Mouse (Mus musculus) stomach, postnatal 0 days (tissue): ENCODE measurements around the gene Mxd3. TPM values are rescaled to one million over a fixed set of nuclear protein-coding genes. Genes with fewer than 3 reads are reported as not detected.
A peak's percentile ranks its signal among the peaks of the same experiment; 100 is the strongest.

Experiments used
- ATAC-seq: fragments of 200-750 bp; cut with Nextera tagmentation; 2 replicates; pipeline ENCODE4 v1.8.0; 2017; ENCODE audit not compliant: low FRiP score, low TSS enrichment
- DNase-seq: peaks from one replicate; pipeline ENCODE4 v3.0.0-alpha.2; 2016; ENCODE audit warnings: low spot score
- H3K27ac ChIP-seq: fragments of 300-500 bp; sonication (generic); replicated peaks from 2 replicates; pipeline ENCODE4 v1.5.1; 2014; ENCODE audit warnings: mild to moderate bottlenecking, control low read depth
- H3K27me3 ChIP-seq: fragments of 300-500 bp; sonication (generic); 2 replicates; pipeline ENCODE4 v1.6.1; 2014; ENCODE audit warnings: low read length; ENCODE audit not compliant: control insufficient read depth, insufficient read depth
- H3K36me3 ChIP-seq: fragments of 300-500 bp; sonication (generic); 2 replicates; pipeline ENCODE4 v1.6.1; 2014; ENCODE audit warnings: low read length, mixed read lengths; ENCODE audit not compliant: control insufficient read depth, insufficient read depth
- H3K4me1 ChIP-seq: fragments of 300-500 bp; sonication (generic); replicated peaks from 2 replicates; pipeline ENCODE4 v1.6.1; 2014; ENCODE audit warnings: antibody characterized with exemption; ENCODE audit not compliant: control insufficient read depth, insufficient read depth
- H3K4me2 ChIP-seq: fragments of 300-500 bp; sonication (generic); replicated peaks from 2 replicates; pipeline ENCODE4 v1.6.1; 2014; ENCODE audit warnings: low read depth, mild to moderate bottlenecking, control low read depth, moderate library complexity
- H3K4me3 ChIP-seq: fragments of 300-500 bp; sonication (generic); 2 replicates; pipeline ENCODE4 v1.5.1; 2014; ENCODE audit warnings: low read depth, low read length, control low read depth
- H3K9ac ChIP-seq: fragments of 300-500 bp; sonication (generic); 2 replicates; pipeline ENCODE4 v1.6.1; 2014; ENCODE audit warnings: mild to moderate bottlenecking, low read length, control low read depth, mixed read lengths
- H3K9me3 ChIP-seq: fragments of 300-500 bp; sonication (generic); 2 replicates; pipeline ENCODE4 v1.6.1; 2016; ENCODE audit warnings: low read length; ENCODE audit not compliant: control insufficient read depth
- CTCF ChIP-seq: IDR thresholded peaks from 2 replicates; pipeline ENCODE4 v1.5.1; 2016; ENCODE audit warnings: antibody characterized with exemption, low read depth, mild to moderate bottlenecking, moderate library complexity
- EP300 ChIP-seq: optimal IDR thresholded peaks from 2 replicates; pipeline ENCODE3; 2016; ENCODE audit warnings: antibody characterized with exemption
- WGBS: fragments of 180-500 bp; shearing (Covaris S2); extraction: QIAGEN DNeasy Blood & Tissue Kit; methylation state at CpG from one replicate; pipeline ENCODE4 v1.1.7; 2014; 5-methylcytosine and 5-hydroxymethylcytosine counted together
- polyA plus RNA-seq: library from polyadenylated mRNA; unstranded; fragments of >200 nt; fragmentation: Nextera tagmentation; extraction: Ambion mirVana; gene quantifications from 2 replicates; pipeline ENCODE4 v1.2.1, GENCODE M21; 2015

Mxd3 gene
- polyA plus RNA-seq, 1 experiment from 2014 or later, result 12.4 TPM

DNA sequence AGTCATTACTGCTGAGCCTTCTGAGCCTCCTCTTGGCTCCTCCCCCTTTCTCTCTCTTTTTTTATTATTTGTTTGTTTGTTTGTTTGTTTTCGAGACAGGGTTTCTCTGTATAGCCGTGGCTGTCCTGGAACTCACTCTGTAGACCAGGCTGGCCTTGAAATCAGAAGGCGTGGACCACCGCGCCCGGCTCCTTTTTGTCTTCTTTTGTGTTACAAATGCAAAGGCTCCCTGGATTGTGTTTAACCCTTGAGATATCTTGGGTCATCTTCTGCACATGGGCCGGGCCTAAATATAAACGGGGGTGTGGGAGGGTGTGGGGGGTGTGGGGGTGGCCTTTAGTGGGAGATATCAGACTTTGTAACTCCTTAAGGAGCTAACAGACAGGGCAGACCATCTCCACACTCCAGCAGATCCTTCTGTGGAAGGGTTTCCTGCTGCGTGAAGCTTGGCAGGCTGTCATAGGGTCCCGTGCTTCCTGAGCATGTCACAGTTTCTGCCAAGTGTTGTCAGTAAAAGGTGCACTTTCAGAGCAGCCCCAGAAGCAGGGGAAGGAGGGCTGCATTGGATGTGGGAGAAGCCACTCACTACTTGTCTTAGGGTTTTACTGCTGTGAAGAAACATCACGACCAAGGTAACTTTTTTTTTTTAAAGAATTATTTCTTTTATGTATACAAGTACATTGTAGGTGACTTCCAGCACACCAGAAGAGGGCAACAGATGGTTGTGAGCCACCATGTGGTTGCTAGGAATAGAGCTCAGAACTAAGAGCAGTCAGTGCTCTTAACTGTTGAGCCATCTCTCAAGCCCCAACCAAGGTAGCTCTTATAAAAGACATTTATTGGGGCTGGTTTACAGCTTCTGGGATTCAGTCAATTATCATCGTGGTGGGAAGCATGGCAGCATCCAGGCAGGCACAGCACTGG, 8.8 kb upstream of the Mxd3 start:
- TF ChIP-seq EP300 (no peak), CTCF (no peak)

DNA sequence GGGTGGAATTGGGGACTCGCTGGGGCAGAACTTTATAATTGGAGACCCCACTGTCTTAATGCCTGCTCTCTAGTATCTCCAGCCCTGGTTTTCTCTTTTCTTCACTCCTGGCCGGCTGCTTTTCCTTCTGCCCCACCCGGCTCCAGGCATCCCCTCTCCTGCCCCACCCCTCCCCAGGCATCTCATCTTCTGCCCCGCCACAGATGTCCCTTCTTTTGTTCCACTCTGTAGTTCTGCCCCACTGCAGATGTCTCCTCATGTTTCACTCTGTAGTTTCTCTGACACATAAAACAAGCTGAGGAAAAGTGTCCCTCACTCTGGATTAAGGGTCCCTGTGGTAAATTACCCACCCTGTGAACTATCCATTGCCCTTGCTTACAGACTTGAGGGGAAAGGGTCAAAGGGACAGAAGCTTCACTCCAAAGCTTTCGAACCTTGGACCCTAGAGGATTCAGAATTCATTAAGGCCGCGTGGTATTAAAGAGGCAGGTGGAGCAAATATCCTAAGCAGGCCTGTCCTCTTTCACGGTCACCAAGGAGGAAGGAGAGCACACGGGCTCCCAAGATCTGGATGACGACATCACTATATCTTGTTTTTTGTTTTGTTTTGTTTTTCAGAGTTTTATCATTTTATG, 7.8 kb upstream of the Mxd3 start:
- DNase-seq (no peak), ATAC-seq (no peak)
- H3K4me3 ChIP-seq, result no peak overlapping the region
- TF ChIP-seq EP300 (no peak), CTCF (no peak)
- no peak overlapping the region for H3K27ac ChIP-seq
- no peaks in the 10 kb centered on the region for H3K4me1 ChIP-seq
- H3K4me2 ChIP-seq, result no peak overlapping the region
- H3K9ac ChIP-seq, result no peak overlapping the region
- H3K27me3 ChIP-seq, result no peaks in the 10 kb centered on the region
- no peaks in the 10 kb centered on the region for H3K36me3 ChIP-seq
- WGBS, result 71% methylated on average over 10 of the region's 10 CpGs
- no peaks in the 10 kb centered on the region for H3K9me3 ChIP-seq

More for the DNA sequence above, 8.8 kb upstream of the Mxd3 start:
- Histone ChIP-seq H3K36me3 (no peaks in the 10 kb centered on the region), H3K9me3 (no peaks in the 10 kb centered on the region), H3K27me3 (no peaks in the 10 kb centered on the region), H3K4me2 (no peak overlapping the region), H3K4me1 (no peaks in the 10 kb centered on the region), H3K4me3 (no peak overlapping the region), H3K9ac (no peak overlapping the region), H3K27ac (no peak overlapping the region)
- no peak for DNase-seq
- no peak for ATAC-seq
- 56% methylated on average over 12 of the region's 12 CpGs for WGBS

- H3K27me3 ChIP-seq, result no peaks in the 10 kb centered on the region
- no peak overlapping the region for H3K4me2 ChIP-seq
- 81% methylated on average over 4 of the region's 4 CpGs for WGBS
- H3K4me3 ChIP-seq, result no peak overlapping the region
- DNase-seq (no peak), ATAC-seq (no peak)
- no peak overlapping the region for H3K9ac ChIP-seq
- no peaks in the 10 kb centered on the region for H3K36me3 ChIP-seq
- no peaks in the 10 kb centered on the region for H3K9me3 ChIP-seq
- H3K4me1 ChIP-seq, result no peaks in the 10 kb centered on the region
- no peak overlapping the region for H3K27ac ChIP-seq
- TF ChIP-seq CTCF (no peak), EP300 (no peak)
Measured at GRCm38 (mm10) chr13:55335701-55336100, 6.1 kb upstream of the Mxd3 start.

GRCm38 (mm10) chr13:55332331-55332730, 2.7 kb upstream of the Mxd3 start:
- ATAC-seq (no peak), DNase-seq (no peak)
- 91% methylated on average over 3 of the region's 3 CpGs for whole genome bisulfite sequencing
- no peaks in the 10 kb centered on the region for H3K36me3 ChIP-seq
- no peak overlapping the region for H3K4me2 ChIP-seq
- H3K4me3 ChIP-seq, result no peak overlapping the region
- peaks cover 10% of the 10 kb centered on the region; the same call in 1 of the 2 replicates for H3K4me1 ChIP-seq
- no peaks in the 10 kb centered on the region for H3K27me3 ChIP-seq
- no peak overlapping the region for H3K9ac ChIP-seq
- H3K9me3 ChIP-seq, result no peaks in the 10 kb centered on the region
- H3K27ac ChIP-seq, result no peak overlapping the region
- TF ChIP-seq EP300 (no peak), CTCF (no peak)

GRCm38 (mm10) chr13:55330567-55331400, 1.2 kb upstream of the Mxd3 start:
- Histone ChIP-seq H3K4me3 (peak overlapping the region; percentile 63), H3K4me2 (peak overlapping the region; percentile 92), H3K9me3 (no peaks in the 10 kb centered on the region), H3K27me3 (no peaks in the 10 kb centered on the region), H3K9ac (peak overlapping the region; percentile 65; the same call in 1 of the 2 replicates), H3K27ac (0 out of 2 replicates have a peak overlapping the region, but pooled peaks have one; percentile 71), H3K36me3 (peaks cover 3% of the 10 kb centered on the region), H3K4me1 (peaks cover 10% of the 10 kb centered on the region; the same call in 1 of the 2 replicates)
- 51% methylated on average over 14 of the region's 14 CpGs for WGBS
- ATAC-seq (no peak), DNase-seq (no peak)
- TF ChIP-seq CTCF (peak; percentile 60), EP300 (no peak)
